Mouse (Mus musculus) midbrain, embryonic 12.5 days (tissue): ENCODE results near the gene Dnajb8. TPM values are rescaled to one million over a fixed set of nuclear protein-coding genes. Genes with fewer than 3 reads are reported as not detected.
A peak's percentile ranks its signal among the peaks of the same experiment; 100 is the strongest.

Source experiments
- ATAC-seq: fragments of 200-750 bp; cut with Nextera tagmentation; 2 replicates; pipeline ENCODE4 v1.8.0; 2017; ENCODE audit warnings: low read depth, moderate TSS enrichment, moderate library complexity; ENCODE audit not compliant: low FRiP score
- H3K27ac ChIP-seq: fragments of 300-500 bp; sonication (generic); replicated peaks from 2 replicates; pipeline ENCODE4 v1.5.1; 2016; ENCODE audit warnings: mild to moderate bottlenecking
- H3K27me3 ChIP-seq: fragments of 300-500 bp; sonication (generic); 2 replicates; pipeline ENCODE4 v1.6.1; 2016; ENCODE audit warnings: mild to moderate bottlenecking
- H3K36me3 ChIP-seq: fragments of 300-500 bp; sonication (generic); 2 replicates; pipeline ENCODE4 v1.6.1; 2016
- H3K4me1 ChIP-seq: fragments of 300-500 bp; sonication (generic); 2 replicates; pipeline ENCODE4 v1.6.1; 2016
- H3K4me2 ChIP-seq: fragments of 300-500 bp; sonication (generic); replicated peaks from 2 replicates; pipeline ENCODE4 v1.6.1; 2016; ENCODE audit warnings: mild to moderate bottlenecking, moderate library complexity
- H3K4me3 ChIP-seq: fragments of 300-500 bp; sonication (generic); 2 replicates; pipeline ENCODE4 v1.5.1; 2016; ENCODE audit warnings: mild to moderate bottlenecking
- H3K9ac ChIP-seq: fragments of 300-500 bp; sonication (generic); replicated peaks from 2 replicates; pipeline ENCODE4 v1.6.1; 2016; ENCODE audit warnings: mild to moderate bottlenecking, moderate library complexity
- H3K9me3 ChIP-seq: fragments of 300-500 bp; sonication (generic); 2 replicates; pipeline ENCODE4 v1.6.1; 2016; ENCODE audit warnings: mild to moderate bottlenecking
- WGBS: fragments of 180-500 bp; shearing (Covaris S2); methylation state at CpG from one replicate; pipeline ENCODE4 v1.1.7; 2016; 5-methylcytosine and 5-hydroxymethylcytosine counted together
- polyA plus RNA-seq: library from polyadenylated mRNA; unstranded; fragments of >200 nt; fragmentation: Nextera tagmentation; extraction: Ambion mirVana; gene quantifications from 2 replicates; pipeline ENCODE4 v1.2.1, GENCODE M21; 2016

Gene Dnajb8
- polyA plus RNA-seq, 1 experiment from 2014 or later = not detected

DNA sequence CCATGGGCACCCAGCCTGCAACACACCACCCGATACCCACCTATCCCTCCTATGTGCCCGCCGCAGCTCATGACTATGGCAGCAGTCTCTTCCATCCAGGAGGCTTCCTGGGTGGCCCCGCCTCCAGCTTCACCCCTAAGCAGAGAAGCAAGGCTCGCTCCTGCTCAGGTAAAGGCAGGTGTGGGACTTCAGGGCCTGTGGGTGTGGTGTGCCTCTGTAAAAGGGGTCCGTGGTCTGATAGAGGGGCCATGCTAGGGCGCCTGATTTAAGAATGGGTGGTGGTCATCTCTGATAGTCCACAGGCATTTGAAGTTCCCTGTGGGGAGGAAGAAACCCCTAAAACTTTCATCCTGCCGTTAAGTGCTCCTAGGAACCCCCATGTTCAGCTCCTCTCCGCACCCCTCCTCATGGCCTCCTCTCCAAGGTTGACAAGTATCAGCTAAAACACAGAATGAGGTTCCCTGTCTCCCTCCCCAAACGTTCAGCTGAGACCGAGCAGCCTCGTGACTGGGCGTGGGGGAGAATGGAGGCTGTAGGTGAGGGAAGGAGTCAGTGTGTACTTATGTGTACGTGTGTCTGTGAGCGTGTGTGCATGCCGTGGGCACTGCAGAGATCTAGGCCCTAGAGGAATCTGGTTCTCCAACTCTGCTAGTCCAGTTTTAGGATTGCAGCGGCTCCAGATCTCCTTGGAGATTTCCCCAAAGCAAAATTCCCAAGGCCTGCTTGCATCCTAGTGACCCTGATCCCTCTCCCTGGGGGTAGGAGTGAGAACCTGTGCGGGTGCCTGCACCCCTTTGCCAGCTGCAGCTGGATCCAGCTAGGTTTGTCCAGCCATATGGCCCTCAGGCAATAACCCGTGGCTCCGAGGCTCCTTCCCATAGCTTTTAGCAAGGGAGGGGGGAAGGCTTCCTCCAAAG is 21.1 kb upstream of the Dnajb8 start:
- H3K27me3 ChIP-seq = peaks cover 100% of the 10 kb centered on the region
- peak overlapping the region; percentile 55 for H3K4me2 ChIP-seq
- no peaks in the 10 kb centered on the region for H3K36me3 ChIP-seq
- no peak for ATAC-seq
- H3K4me3 ChIP-seq = peak overlapping the region; percentile 47
- WGBS = 5% methylated on average over 20 of the region's 20 CpGs
- peak overlapping the region; percentile 45; the same call in 1 of the 2 replicates for H3K9ac ChIP-seq
- no peaks in the 10 kb centered on the region for H3K9me3 ChIP-seq
- peaks cover 42% of the 10 kb centered on the region for H3K4me1 ChIP-seq
- H3K27ac ChIP-seq = no peak overlapping the region

DNA sequence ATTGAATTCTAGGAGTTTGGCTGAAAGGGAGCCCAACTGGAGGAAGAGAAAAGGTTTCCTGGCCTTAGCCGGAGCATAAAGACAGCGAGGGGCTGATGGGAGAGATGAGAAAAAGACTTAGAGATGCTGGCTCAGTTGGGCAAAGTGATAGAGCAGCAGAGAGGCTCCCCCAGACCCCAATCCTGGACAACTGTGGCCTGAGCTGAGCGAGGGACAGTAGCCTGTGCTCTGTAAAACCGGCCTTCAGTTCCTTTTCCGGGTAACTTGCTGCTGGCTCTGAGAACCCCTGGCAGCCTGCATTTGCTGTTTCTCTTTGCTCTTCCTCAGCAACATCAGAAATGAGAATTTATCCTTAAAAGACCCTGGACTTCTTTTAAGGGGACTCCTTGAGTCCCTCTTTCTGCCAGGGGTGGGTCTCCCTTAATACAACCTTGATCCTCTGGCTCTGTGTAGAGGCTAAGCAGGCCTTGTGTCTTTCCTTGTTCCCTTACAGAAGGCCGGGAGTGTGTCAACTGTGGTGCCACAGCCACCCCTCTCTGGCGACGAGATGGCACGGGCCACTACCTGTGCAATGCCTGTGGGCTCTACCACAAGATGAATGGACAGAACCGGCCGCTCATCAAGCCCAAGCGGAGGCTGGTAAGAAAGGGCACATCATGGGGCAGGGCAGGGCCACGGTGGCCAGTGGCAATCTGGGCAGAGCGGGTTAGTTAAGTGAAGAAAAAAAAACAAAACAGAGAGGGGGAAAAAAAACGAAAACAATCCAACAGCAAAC is 20.0 kb upstream of the Dnajb8 start:
- H3K4me3 ChIP-seq = peak overlapping the region; percentile 15

DNA sequence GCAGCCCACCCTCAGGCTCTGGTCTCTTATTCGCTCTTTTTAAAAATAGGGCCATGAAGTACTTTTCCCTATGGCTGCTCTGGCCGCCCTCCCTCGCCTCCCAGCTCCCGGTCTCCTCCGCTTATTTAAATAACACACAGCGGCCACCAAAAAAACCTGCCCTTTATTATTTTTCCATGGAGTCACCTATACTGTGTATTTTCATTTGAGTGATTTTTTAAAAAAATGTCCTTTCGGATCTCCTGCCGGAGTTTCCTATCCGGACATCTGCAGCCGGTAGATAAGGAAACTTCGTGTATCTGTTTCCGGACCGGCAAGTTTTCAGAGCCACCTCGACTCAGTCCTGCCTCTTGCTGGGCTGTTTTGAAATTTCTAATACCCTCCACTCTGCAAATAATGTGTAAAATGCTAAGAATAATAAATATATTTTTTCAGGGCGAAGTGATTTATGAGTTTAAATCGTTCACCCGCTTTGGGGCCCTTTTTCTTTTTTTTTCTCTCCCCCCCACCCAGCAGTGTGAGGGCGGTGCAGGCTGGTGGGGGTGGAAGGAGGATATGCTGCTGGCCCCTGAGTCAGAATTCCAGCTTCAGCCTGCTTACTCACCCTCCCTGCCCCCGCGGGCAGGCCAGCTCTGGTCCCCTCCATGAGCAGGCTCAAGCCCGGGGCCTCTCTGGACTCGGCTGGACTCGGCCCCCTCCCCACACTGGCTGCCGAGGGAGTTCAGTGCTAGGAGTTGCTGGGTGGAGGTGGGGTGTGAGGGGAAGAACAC is 19.0 kb upstream of the Dnajb8 start:
- H3K9ac ChIP-seq = 0 out of 2 replicates have a peak overlapping the region, but pooled peaks have one; percentile 31
- H3K9me3 ChIP-seq = no peaks in the 10 kb centered on the region
- WGBS = 2% methylated on average over 24 of the region's 24 CpGs
- H3K27me3 ChIP-seq = peaks cover 100% of the 10 kb centered on the region
- no peak overlapping the region; the same call in 1 of the 2 replicates for H3K27ac ChIP-seq
- no peaks in the 10 kb centered on the region for H3K36me3 ChIP-seq
- no peak for ATAC-seq
- H3K4me1 ChIP-seq = peaks cover 25% of the 10 kb centered on the region
- H3K4me3 ChIP-seq = peak overlapping the region; percentile 9; the same call in 1 of the 2 replicates
- peak overlapping the region; percentile 55 for H3K4me2 ChIP-seq

More for the DNA sequence above, 20.0 kb upstream of the Dnajb8 start:
- ATAC-seq = no peak
- no peak overlapping the region for H3K9ac ChIP-seq
- WGBS = 2% methylated on average over 15 of the region's 15 CpGs
- no peaks in the 10 kb centered on the region for H3K9me3 ChIP-seq
- peaks cover 100% of the 10 kb centered on the region for H3K27me3 ChIP-seq
- peaks cover 34% of the 10 kb centered on the region for H3K4me1 ChIP-seq
- no peaks in the 10 kb centered on the region for H3K36me3 ChIP-seq
- H3K4me2 ChIP-seq = peak overlapping the region; percentile 55
- H3K27ac ChIP-seq = no peak overlapping the region

DNA sequence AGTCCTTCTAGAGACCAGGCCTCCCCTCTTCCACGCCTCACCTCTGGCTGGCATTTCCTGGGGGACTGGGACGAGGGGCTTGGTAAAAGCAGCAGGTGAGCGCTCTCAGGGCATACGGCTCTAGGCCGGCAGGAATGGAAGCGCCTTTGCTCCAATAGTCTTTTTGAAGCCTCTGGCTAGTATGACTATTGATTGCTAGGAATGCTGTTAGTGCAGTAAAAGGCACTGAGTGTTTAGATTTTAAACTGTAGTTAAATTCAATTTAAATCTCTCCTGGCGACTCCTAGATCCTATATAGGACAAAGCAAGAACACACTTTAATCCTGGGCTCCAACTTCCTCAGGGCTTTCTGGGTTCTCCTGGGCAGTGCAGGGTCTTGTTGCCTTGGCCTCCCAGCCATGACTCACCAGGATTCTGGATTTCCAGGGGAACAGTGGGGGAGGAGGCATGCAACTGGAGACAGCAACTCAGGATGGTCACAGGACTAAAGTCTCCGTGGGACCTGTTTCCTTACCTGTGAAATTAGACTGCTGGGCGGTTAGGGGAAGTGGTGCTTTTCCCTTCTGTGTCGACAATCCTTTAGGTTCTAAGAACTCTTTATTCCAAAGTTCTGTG is 18.2 kb upstream of the Dnajb8 start:
- Histone ChIP-seq H3K4me1 (peaks cover 18% of the 10 kb centered on the region; the same call in 1 of the 2 replicates), H3K36me3 (no peaks in the 10 kb centered on the region), H3K27ac (no peak overlapping the region; the same call in 1 of the 2 replicates), H3K4me2 (peak overlapping the region; percentile 21; the same call in 1 of the 2 replicates), H3K27me3 (peaks cover 98% of the 10 kb centered on the region), H3K9me3 (no peaks in the 10 kb centered on the region), H3K4me3 (peak overlapping the region; percentile 9; the same call in 1 of the 2 replicates), H3K9ac (no peak overlapping the region)
- no peak for ATAC-seq
- WGBS = 6% methylated on average over 10 of the region's 10 CpGs

DNA sequence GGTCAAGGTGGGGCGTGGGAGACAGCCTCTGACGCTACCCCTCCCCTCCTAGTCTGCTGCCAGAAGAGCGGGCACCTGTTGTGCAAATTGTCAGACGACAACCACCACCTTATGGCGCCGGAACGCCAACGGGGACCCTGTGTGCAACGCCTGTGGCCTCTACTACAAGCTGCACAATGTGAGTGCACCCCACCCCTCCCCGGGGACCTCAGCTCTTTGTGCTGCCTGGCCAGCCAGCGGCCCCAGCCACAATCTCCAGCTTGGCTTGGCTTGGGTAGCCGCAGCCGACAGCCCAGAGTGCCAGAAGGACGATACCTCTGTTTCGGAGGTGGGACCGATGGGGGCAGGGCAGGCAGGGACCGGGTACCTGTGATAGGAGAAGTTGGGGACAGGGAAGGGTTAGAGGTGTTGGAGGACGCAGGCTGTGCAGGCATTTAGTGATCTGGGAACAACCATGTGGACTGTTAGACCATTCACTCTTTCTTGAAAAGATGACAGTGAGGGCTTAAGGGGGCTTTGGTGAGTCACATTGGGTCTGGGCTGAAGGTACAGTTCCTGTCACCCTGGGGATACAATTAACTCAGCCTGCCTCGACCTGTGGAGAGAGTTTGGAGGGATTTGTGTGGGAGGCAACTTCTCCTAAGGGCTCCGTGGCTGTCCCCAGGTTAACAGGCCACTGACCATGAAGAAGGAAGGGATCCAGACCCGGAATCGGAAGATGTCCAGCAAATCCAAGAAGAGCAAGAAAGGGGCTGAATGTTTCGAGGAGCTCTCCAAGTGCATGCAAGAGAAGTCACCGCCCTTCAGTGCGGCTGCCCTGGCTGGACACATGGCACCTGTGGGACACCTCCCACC is 17.3 kb upstream of the Dnajb8 start:
- WGBS = 5% methylated on average over 25 of the region's 25 CpGs
- peaks cover 10% of the 10 kb centered on the region; the same call in 1 of the 2 replicates for H3K4me1 ChIP-seq

DNA sequence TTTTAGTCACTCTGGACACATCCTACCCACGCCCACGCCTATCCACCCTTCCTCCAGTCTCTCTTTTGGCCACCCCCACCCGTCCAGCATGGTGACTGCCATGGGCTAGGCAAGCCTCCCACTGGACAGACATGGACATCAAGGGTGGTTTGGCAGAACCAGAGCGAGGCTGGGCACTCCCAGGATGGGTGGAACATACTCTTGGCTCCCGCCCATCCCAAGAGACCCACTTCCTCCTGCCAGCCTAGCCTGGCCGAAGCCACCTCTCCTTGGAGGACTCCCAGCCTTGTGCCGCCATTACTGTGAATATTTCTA is 16.7 kb upstream of the Dnajb8 start:
- WGBS = 12% methylated on average over 7 of the region's 7 CpGs
- ATAC-seq = no peak

More for the DNA sequence above, 17.3 kb upstream of the Dnajb8 start:
- Histone ChIP-seq H3K27ac (no peak overlapping the region), H3K36me3 (no peaks in the 10 kb centered on the region), H3K27me3 (peaks cover 93% of the 10 kb centered on the region), H3K4me3 (no peak overlapping the region), H3K9ac (no peak overlapping the region), H3K9me3 (no peaks in the 10 kb centered on the region), H3K4me2 (peak overlapping the region; percentile 6; the same call in 1 of the 2 replicates)
- ATAC-seq = no peak

DNA sequence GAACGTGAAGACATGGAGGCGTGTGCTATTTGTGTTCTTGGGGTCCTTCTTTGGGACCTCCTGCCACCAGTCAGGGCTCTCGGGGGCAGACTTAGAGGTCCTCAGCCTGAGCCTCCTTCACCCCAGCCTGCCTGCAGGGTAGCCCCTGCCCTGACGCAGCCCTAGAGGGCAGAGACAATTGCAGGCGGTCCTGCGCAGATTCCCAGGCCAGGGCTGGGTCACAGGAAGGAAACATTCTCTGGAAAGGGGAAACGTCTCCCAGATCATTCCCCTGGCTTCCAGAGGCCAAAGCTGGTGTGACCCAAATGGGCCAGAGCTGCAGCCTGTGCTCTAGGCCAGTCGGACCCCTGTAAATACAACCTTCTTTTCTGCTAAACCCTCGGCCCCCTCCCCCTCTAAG is 16.1 kb upstream of the Dnajb8 start:
- no peaks in the 10 kb centered on the region for H3K36me3 ChIP-seq
- H3K27me3 ChIP-seq = peaks cover 87% of the 10 kb centered on the region
- H3K4me1 ChIP-seq = peaks cover 8% of the 10 kb centered on the region; the same call in 1 of the 2 replicates
- H3K4me2 ChIP-seq = no peak overlapping the region
- H3K27ac ChIP-seq = no peak overlapping the region
- ATAC-seq = no peak
- H3K9ac ChIP-seq = no peak overlapping the region
- no peak overlapping the region for H3K4me3 ChIP-seq
- no peaks in the 10 kb centered on the region for H3K9me3 ChIP-seq
- 7% methylated on average over 9 of the region's 9 CpGs for WGBS

More for the DNA sequence above, 16.7 kb upstream of the Dnajb8 start:
- Histone ChIP-seq H3K9ac (no peak overlapping the region), H3K27me3 (peaks cover 93% of the 10 kb centered on the region), H3K27ac (no peak overlapping the region), H3K36me3 (no peaks in the 10 kb centered on the region), H3K4me1 (peaks cover 8% of the 10 kb centered on the region; the same call in 1 of the 2 replicates), H3K4me2 (no peak overlapping the region), H3K9me3 (no peaks in the 10 kb centered on the region), H3K4me3 (no peak overlapping the region)

DNA sequence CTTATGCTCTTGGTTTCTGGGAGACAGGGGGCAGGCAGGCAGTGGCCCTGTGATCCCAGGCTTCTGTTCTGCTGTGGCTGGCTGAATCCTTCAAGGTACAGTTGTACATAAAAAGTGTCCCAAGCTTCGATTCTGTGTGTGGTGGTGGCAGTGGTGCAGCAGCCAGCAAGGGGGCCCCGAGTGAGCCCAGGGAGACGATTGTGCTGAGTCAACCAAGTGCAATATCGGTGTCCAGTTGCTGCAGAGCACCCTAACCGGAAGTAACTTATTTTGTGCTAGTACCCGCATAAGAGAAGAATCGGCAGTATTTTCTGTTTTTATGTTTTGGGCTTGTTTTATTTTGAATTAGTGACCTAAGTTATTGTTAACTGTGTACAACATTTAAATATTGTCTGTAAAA is 15.5 kb upstream of the Dnajb8 start:
- ATAC-seq = no peak
- H3K27ac ChIP-seq = no peak overlapping the region
- WGBS = 34% methylated on average over 7 of the region's 7 CpGs
- no peak overlapping the region for H3K9ac ChIP-seq
- H3K4me1 ChIP-seq = peaks cover 8% of the 10 kb centered on the region; the same call in 1 of the 2 replicates
- no peak overlapping the region for H3K4me2 ChIP-seq
- no peak overlapping the region for H3K4me3 ChIP-seq
- peaks cover 81% of the 10 kb centered on the region for H3K27me3 ChIP-seq
- H3K9me3 ChIP-seq = no peaks in the 10 kb centered on the region
- H3K36me3 ChIP-seq = no peaks in the 10 kb centered on the region

DNA sequence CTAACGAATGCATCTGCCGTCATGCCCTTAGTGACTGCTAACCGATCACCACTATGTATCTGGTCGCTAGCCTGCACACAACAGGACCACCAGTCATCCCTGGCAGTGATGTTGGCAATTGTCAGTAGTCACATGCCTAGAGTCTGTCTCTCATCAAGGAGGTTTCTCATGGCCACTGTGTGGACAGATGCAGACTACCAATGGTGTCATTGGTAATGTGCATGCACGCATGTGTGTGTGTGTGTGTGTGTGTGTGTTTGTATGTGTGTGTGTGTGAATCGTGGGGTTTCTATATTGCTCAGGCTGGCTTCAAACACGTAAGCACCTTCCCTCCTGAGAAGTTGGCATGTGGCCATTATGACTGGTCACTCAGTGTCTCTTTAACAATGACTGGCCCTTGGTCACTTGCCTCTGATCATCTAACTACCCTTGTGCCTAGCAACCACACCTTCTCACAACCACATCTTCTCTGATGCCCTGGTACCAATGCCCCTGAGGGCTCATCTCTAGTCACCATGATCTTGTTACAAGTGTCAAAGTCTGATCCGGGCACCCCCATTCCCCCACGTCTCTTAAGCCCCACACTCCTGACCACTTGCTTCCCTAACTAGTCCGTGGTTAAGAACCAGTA is 14.6 kb upstream of the Dnajb8 start:
- peaks cover 71% of the 10 kb centered on the region for H3K27me3 ChIP-seq
- H3K9me3 ChIP-seq = no peaks in the 10 kb centered on the region
- H3K9ac ChIP-seq = no peak overlapping the region
- no peaks in the 10 kb centered on the region for H3K36me3 ChIP-seq
- H3K27ac ChIP-seq = no peak overlapping the region
- 87% methylated on average over 10 of the region's 10 CpGs for WGBS
- peaks cover 8% of the 10 kb centered on the region; the same call in 1 of the 2 replicates for H3K4me1 ChIP-seq
- no peak for ATAC-seq
- no peak overlapping the region for H3K4me3 ChIP-seq
- H3K4me2 ChIP-seq = no peak overlapping the region

DNA sequence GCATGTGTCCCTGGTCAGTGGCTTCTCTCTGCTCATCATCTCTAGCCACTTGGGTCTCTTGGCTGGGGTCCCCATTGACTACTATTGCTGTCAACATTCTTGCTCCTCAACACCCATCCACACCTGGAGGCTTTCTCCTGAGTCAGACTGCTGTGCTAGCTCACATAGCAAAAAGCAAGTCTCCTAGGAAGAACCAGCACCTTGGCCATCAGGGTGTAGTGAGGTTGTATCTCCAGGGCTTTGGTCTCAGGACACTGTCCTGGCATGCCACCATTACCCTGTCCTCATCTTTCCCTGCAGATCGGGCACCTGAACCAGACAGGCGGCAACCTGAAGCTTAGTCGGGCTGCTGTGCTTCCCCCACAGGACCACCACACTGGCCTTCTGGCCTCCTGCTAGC is 13.7 kb upstream of the Dnajb8 start:
- Histone ChIP-seq H3K4me3 (no peak overlapping the region), H3K27me3 (peaks cover 63% of the 10 kb centered on the region), H3K9me3 (no peaks in the 10 kb centered on the region), H3K36me3 (no peaks in the 10 kb centered on the region), H3K4me2 (no peak overlapping the region), H3K4me1 (peaks cover 7% of the 10 kb centered on the region; the same call in 1 of the 2 replicates), H3K27ac (no peak overlapping the region), H3K9ac (no peak overlapping the region)
- ATAC-seq = no peak
- WGBS = 86% methylated on average over 3 of the region's 3 CpGs
